Comparison of ENCODE assay signal across 17 mouse cellular contexts in the genomic region with DNA sequence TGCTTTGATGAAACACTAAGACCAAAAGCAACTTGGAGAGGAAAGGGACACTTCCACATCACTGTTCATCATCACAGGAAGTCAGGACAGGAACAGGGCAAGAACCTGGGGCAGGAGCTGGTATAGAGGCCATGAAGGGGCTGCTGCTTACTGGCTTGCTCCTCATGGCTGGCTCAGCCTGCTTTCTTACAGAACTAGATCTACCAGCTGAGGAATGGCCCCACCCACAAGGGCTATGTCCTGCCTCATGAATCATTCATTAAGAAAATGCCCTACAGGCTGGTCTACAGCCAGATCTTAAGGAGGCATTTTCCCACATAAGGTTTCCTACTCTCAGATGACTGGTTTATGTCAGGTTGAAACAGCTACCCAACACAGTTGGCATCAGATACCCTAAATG.
A peak's percentile ranks its signal among the peaks of the same experiment; 100 is the strongest.
DNase-seq lines count a peak whose midpoint lies in the region; ATAC-seq and TF ChIP-seq lines count a peak whose summit lies in the region.
"Had no signal": no experiment of that assay in that cellular context is flagged by ENCODE, and none has a peak within 500 bp of the region (broad histone marks: within the 10 kb centered on the region; RNA-seq: fewer than 3 reads in every experiment).

No protein-coding gene starts in this region.

- H3K27me3 ChIP-seq in kidney, embryonic 16.5 days (ENCODE audit: insufficient read depth, low read length), result no peaks in the 10 kb centered on the region
- H3K27me3 ChIP-seq in forebrain, embryonic 16.5 days (replicated peaks; ENCODE audit: control insufficient read depth, insufficient read depth, low read length), result no peaks in the 10 kb centered on the region
- H3K27me3 ChIP-seq: forebrain, embryonic 15.5 days; liver, embryonic 12.5 days had no signal

- H3K27ac ChIP-seq in kidney, embryonic 16.5 days (ENCODE audit: low read length), result peak overlapping the region; percentile 54
- H3K27ac ChIP-seq in gastrocnemius, adult 2 months, result no peak overlapping the region
- no peak overlapping the region for H3K27ac ChIP-seq in forebrain, embryonic 16.5 days (ENCODE audit: low read length)
- H3K27ac ChIP-seq: forebrain, embryonic 15.5 days; liver, embryonic 12.5 days had no signal

- H3K9ac ChIP-seq in kidney, embryonic 16.5 days (replicated peaks; ENCODE audit: low read length), result no peak overlapping the region
- H3K9ac ChIP-seq in forebrain, embryonic 16.5 days (replicated peaks; ENCODE audit: low read depth, low read length), result no peak overlapping the region
- H3K9ac ChIP-seq: forebrain, embryonic 15.5 days; liver, embryonic 12.5 days had no signal

- TF ChIP-seq CTCF in gastrocnemius, adult 2 months (IDR thresholded peaks at IDR 0.05), result no peak

- DNase-seq in embryo, embryonic 11 days, result peak; percentile 10
- no peak for DNase-seq in embryo, embryonic 9.5 days (ENCODE audit: extremely low spot score)
- DNase-seq in urinary bladder, postnatal 14 days (ENCODE audit: low spot score), result peak; percentile 70
- DNase-seq in urinary bladder, postnatal 10 days (ENCODE audit: low spot score), result no peak
- no peak for DNase-seq in gastrocnemius, adult 2 months
- no peak for DNase-seq in spleen, postnatal 14 days (ENCODE audit: low spot score in 2 of 2)
- DNase-seq: cerebellum, adult 2 months; heart, postnatal 10 days; layer of hippocampus, adult 9-11 months; right cerebral cortex, postnatal 14 days; thymus, postnatal 14 days had no signal

- H3K4me3 ChIP-seq in kidney, embryonic 16.5 days (ENCODE audit: low read length), result no peak overlapping the region
- H3K4me3 ChIP-seq in gastrocnemius, adult 2 months, result no peak overlapping the region
- H3K4me3 ChIP-seq in forebrain, embryonic 16.5 days (replicated peaks; ENCODE audit: low read length), result no peak overlapping the region
- H3K4me3 ChIP-seq: forebrain, embryonic 15.5 days; liver, embryonic 12.5 days; myocyte had no signal

- intact Hi-C loops in gastrocnemius, adult 2 months (cut with DNase I), result no loop called here

- H3K9me3 ChIP-seq in kidney, embryonic 16.5 days (ENCODE audit: low read length), result no peaks in the 10 kb centered on the region
- H3K9me3 ChIP-seq in forebrain, embryonic 16.5 days (ENCODE audit: control insufficient read depth, low read length), result no peaks in the 10 kb centered on the region
- H3K9me3 ChIP-seq: forebrain, embryonic 15.5 days; liver, embryonic 12.5 days had no signal

- H3K4me1 ChIP-seq in kidney, embryonic 16.5 days (ENCODE audit: insufficient read depth, low read length), result 0 out of 2 replicates have a peak, but pooled peaks cover 4% of the 10 kb centered on the region
- H3K4me1 ChIP-seq in forebrain, embryonic 16.5 days (replicated peaks; ENCODE audit: control insufficient read depth, insufficient read depth, low read length), result no peaks in the 10 kb centered on the region
- H3K4me1 ChIP-seq: liver, embryonic 12.5 days had no signal

- peak; percentile 85 for ATAC-seq in kidney, embryonic 16.5 days (ENCODE audit: low FRiP score, low TSS enrichment)
- ATAC-seq in forebrain, embryonic 16.5 days, result no peak
- ATAC-seq: activated CD4-positive, CD25-positive, alpha-beta regulatory T cell, adult 4 months; forebrain, embryonic 15.5 days; liver, embryonic 12.5 days had no signal

- H3K4me2 ChIP-seq in kidney, embryonic 16.5 days (replicated peaks; ENCODE audit: low read depth, low read length), result no peak overlapping the region
- no peak overlapping the region for H3K4me2 ChIP-seq in forebrain, embryonic 16.5 days (ENCODE audit: low read length)
- H3K4me2 ChIP-seq: forebrain, embryonic 15.5 days; liver, embryonic 12.5 days had no signal

- H3K36me3 ChIP-seq in kidney, embryonic 16.5 days (ENCODE audit: insufficient read depth, low read length), result 0 out of 2 replicates have a peak, but pooled peaks cover 14% of the 10 kb centered on the region
- H3K36me3 ChIP-seq in forebrain, embryonic 16.5 days (ENCODE audit: control insufficient read depth, insufficient read depth), result no peaks in the 10 kb centered on the region
- H3K36me3 ChIP-seq: forebrain, embryonic 15.5 days; liver, embryonic 12.5 days had no signal

Comparison
In these comparisons a context has a peak if more than half of its experiments do, and no peak if none do; other contexts are left out.
1. DNase-seq: peak in embryo, embryonic 11 days (single experiment) and urinary bladder, postnatal 14 days (single experiment); none in embryo, embryonic 9.5 days (single experiment), urinary bladder, postnatal 10 days (single experiment), gastrocnemius, adult 2 months (single experiment) and spleen, postnatal 14 days (0 of 2).